Mouse (Mus musculus) embryonic facial prominence, embryonic 14.5 days (tissue): Measurements from ENCODE around the gene Ptbp3. TPM values are rescaled to one million over a fixed set of nuclear protein-coding genes. Genes with fewer than 3 reads are reported as not detected.
A peak's percentile ranks its signal among the peaks of the same experiment; 100 is the strongest.
"Not testable (repeated sequence)": the region's sequence is repeated elsewhere in the genome, so short reads cannot be mapped to it uniquely, and the experiment has no call there.

Experiments
- ATAC-seq: fragments of 200-750 bp; cut with Nextera tagmentation; 2 replicates; pipeline ENCODE4 v1.8.0; 2017; ENCODE audit warnings: low read depth, moderate number of reproducible peaks, moderate TSS enrichment
- DNase-seq: peaks from one replicate; pipeline ENCODE4 v3.0.0-alpha.2; 2015; ENCODE audit warnings: low spot score
- H3K27ac ChIP-seq: fragments of 300-500 bp; sonication (generic); replicated peaks from 2 replicates; pipeline ENCODE4 v1.5.1; 2014; ENCODE audit warnings: low read depth, mild to moderate bottlenecking, low read length, moderate library complexity
- H3K27me3 ChIP-seq: fragments of 300-500 bp; sonication (generic); replicated peaks from 2 replicates; pipeline ENCODE4 v1.6.1; 2014; ENCODE audit warnings: low read length; ENCODE audit not compliant: control insufficient read depth, insufficient read depth
- H3K36me3 ChIP-seq: fragments of 300-500 bp; sonication (generic); 2 replicates; pipeline ENCODE4 v1.6.1; 2014; ENCODE audit warnings: low read length, mixed read lengths; ENCODE audit not compliant: control insufficient read depth, insufficient read depth
- H3K4me1 ChIP-seq: fragments of 300-500 bp; sonication (generic); 2 replicates; pipeline ENCODE4 v1.6.1; 2014; ENCODE audit warnings: antibody characterized with exemption, low read length; ENCODE audit not compliant: control insufficient read depth, insufficient read depth
- H3K4me2 ChIP-seq: fragments of 300-500 bp; sonication (generic); 2 replicates; pipeline ENCODE4 v1.6.1; 2014; ENCODE audit warnings: low read depth, mild to moderate bottlenecking, low read length, moderate library complexity, mixed read lengths
- H3K4me3 ChIP-seq: fragments of 300-500 bp; sonication (generic); 2 replicates; pipeline ENCODE4 v1.5.1; 2014; ENCODE audit warnings: low read depth, mild to moderate bottlenecking, low read length
- H3K9ac ChIP-seq: fragments of 300-500 bp; sonication (generic); 2 replicates; pipeline ENCODE4 v1.6.1; 2014; ENCODE audit warnings: low read depth, mild to moderate bottlenecking, low read length, moderate library complexity, mixed read lengths
- H3K9me3 ChIP-seq: fragments of 300-500 bp; sonication (generic); 2 replicates; pipeline ENCODE4 v1.6.1; 2016; ENCODE audit warnings: low read length; ENCODE audit not compliant: control insufficient read depth
- WGBS: fragments of 180-500 bp; shearing (Covaris S2); extraction: QIAGEN DNeasy Blood & Tissue Kit; methylation state at CpG from one replicate; pipeline ENCODE4 v1.1.7; 2014; 5-methylcytosine and 5-hydroxymethylcytosine counted together
- polyA plus RNA-seq: library from polyadenylated mRNA; unstranded; fragments of >200 nt; fragmentation: Nextera tagmentation; extraction: Ambion mirVana; gene quantifications from 2 replicates; pipeline ENCODE4 v1.2.1, GENCODE M21; 2014

The Ptbp3 gene
- polyA plus RNA-seq, 1 experiment from 2014 or later: 53.0 TPM

DNA sequence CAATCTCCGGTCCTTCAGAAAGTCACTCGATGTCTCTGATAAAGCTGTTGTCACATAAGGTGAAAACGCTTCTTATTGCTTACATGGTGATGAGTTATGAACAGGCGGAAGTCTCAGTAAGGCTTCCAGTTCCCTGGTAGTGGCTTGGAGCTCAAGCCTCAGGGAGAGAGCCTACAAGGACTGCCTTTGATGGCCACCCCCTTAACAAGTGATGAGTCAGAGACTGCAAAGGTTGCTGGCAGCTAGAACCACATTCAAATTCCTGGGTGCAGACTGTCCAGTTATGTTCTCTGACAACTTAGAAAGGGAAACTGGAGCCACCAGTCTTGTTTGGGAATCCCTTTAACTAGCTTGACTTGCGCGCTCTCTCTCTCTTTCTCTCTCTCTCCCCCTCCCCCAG lies 11.0 kb upstream of the Ptbp3 start:
- DNase-seq: no peak
- H3K36me3 ChIP-seq: no peaks in the 10 kb centered on the region
- ATAC-seq: no peak
- H3K4me3 ChIP-seq: no peak overlapping the region
- 91% methylated on average over 6 of the region's 6 CpGs for WGBS
- no peaks in the 10 kb centered on the region for H3K9me3 ChIP-seq
- H3K27me3 ChIP-seq: no peaks in the 10 kb centered on the region
- no peak overlapping the region for H3K9ac ChIP-seq
- H3K4me2 ChIP-seq: no peak overlapping the region
- H3K4me1 ChIP-seq: no peaks in the 10 kb centered on the region
- H3K27ac ChIP-seq: no peak overlapping the region

DNA sequence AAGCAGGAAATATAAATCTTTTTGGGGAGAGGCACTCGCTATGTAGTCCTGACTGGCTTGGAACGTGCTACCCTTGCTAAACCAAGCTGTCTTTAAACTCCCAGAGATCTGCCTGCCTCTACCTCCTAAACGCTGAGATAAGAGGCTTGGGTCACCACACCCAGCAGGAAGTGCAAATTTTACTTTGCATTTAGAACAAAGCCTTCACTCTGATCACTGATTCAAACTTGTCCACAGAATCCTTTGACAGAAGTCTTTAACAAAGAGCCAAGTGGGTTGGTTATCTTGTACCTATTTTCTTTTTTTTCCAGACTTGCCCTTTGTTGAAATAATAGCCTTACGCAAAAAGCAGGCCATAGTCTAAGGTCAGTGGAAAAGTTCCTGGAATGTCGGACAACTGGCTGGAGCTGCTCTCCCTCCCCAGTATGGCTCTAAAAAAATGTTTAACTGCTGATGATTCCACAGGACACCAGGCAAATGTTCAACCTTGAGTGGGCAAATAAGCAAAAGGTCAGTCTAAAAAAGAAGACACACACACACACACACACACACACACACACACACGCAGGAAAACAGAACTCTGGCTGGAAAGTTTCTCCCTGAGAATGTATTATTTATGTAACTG lies 9.0 kb upstream of the Ptbp3 start:
- Histone ChIP-seq H3K36me3 (no peaks in the 10 kb centered on the region), H3K4me3 (no peak overlapping the region), H3K4me1 (no peaks in the 10 kb centered on the region), H3K9me3 (no peaks in the 10 kb centered on the region), H3K4me2 (no peak overlapping the region), H3K27me3 (no peaks in the 10 kb centered on the region), H3K27ac (no peak overlapping the region), H3K9ac (no peak overlapping the region)
- WGBS: 69% methylated on average over 6 of the region's 6 CpGs
- DNase-seq (no peak), ATAC-seq (no peak)

DNA sequence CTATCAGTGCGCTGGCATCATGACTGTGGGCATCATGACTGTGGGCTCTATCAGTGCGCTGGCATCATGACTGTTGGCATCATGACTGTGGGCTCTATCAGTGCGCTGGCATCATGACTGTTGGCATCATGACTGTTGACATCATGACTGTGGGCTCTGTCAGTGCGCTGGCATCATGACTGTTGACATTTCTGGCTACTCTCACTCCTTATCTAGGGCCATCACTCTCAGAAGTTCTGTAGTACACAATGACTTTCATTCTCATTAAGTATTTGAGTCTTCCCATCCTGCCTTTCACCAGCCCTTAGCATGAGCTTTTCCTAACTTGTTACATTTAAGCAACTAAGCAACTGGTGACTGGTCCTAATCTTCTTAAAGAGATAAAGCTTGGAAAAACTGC lies 8.2 kb upstream of the Ptbp3 start:
- not testable (repeated sequence) for H3K4me3 ChIP-seq, ATAC-seq, H3K4me1 ChIP-seq, H3K4me2 ChIP-seq, H3K27ac ChIP-seq, H3K9me3 ChIP-seq, H3K9ac ChIP-seq, H3K27me3 ChIP-seq, H3K36me3 ChIP-seq, DNase-seq
- 92% methylated on average over 4 of the region's 4 CpGs for WGBS

DNA sequence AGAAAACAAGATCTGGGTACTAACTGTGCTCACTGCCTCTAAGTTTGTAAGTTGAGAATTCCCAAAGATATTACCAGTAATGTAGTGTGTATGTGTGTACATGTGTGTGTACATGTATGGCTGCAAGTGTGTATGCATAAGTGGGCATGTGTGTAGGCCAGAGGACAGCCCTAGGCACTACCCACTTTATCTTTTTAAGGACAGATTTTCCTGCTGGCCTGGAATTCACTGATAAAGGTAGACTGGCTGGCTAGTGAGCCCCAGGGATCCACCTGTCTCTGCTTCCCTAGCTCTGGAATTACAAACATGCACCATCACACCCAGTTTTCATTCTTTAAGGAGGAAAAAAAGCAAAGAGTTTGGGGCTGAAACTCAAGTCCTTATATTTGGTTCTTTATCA lies 6.0 kb upstream of the Ptbp3 start:
- Histone ChIP-seq H3K9ac (no peak overlapping the region), H3K27ac (no peak overlapping the region), H3K4me1 (no peaks in the 10 kb centered on the region), H3K36me3 (no peaks in the 10 kb centered on the region), H3K27me3 (no peaks in the 10 kb centered on the region), H3K9me3 (no peaks in the 10 kb centered on the region), H3K4me3 (no peak overlapping the region), H3K4me2 (no peak overlapping the region)
- ATAC-seq: no peak
- no peak for DNase-seq

DNA sequence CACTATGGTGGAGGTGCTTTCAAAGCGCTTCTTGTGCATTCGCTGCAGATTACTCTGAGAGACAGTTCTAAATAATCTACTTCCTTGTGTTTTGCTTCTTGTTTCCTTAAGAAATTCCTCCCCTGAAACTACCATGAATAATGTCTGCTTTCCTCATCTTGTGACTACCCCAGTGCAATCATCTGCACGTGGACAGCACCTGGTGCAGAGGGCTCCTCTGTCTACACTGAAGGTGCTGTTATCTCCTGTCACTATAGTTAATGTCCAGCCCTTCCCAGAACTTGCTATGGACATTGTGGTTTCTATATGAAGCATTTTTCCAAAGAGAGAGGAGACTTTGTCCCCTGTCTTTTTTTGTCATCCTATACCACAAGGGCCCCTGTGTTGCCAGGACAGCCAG lies 4.4 kb upstream of the Ptbp3 start:
- Histone ChIP-seq H3K4me2 (no peak overlapping the region), H3K27ac (no peak overlapping the region)

DNA sequence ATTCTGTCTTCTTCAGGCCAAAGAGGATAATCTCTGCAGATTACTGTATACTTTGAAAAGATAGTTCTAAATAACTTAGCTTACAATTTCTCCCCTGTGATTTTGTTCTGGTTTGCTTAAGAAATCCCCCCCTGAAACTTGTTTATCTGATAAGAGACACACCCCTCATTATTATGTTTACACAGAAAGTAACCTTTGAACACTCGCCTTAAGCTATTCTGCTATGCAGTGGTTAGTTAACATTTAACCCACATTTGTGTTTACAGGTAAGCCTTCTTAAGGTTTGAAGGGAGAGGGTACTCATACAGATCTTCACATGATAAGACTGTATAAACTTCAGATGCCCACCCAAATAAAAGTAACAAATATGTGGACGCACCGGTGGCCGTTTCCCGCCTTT lies 3.7 kb upstream of the Ptbp3 start:
- DNase-seq (no peak), ATAC-seq (no peak)
- no peak overlapping the region for H3K4me3 ChIP-seq
- no peaks in the 10 kb centered on the region for H3K9me3 ChIP-seq
- H3K9ac ChIP-seq: no peak overlapping the region
- H3K4me2 ChIP-seq: no peak overlapping the region
- H3K4me1 ChIP-seq: no peaks in the 10 kb centered on the region
- no peaks in the 10 kb centered on the region for H3K27me3 ChIP-seq
- WGBS: 88% methylated on average over 5 of the region's 5 CpGs
- no peak overlapping the region for H3K27ac ChIP-seq
- H3K36me3 ChIP-seq: no peaks in the 10 kb centered on the region

More for the DNA sequence above, 4.4 kb upstream of the Ptbp3 start:
- no peak overlapping the region for H3K4me3 ChIP-seq
- 65% methylated on average over 3 of the region's 3 CpGs for WGBS
- H3K9me3 ChIP-seq: no peaks in the 10 kb centered on the region
- H3K36me3 ChIP-seq: no peaks in the 10 kb centered on the region
- no peak for DNase-seq
- no peak overlapping the region for H3K9ac ChIP-seq
- no peaks in the 10 kb centered on the region for H3K4me1 ChIP-seq
- H3K27me3 ChIP-seq: no peaks in the 10 kb centered on the region
- ATAC-seq: no peak

DNA sequence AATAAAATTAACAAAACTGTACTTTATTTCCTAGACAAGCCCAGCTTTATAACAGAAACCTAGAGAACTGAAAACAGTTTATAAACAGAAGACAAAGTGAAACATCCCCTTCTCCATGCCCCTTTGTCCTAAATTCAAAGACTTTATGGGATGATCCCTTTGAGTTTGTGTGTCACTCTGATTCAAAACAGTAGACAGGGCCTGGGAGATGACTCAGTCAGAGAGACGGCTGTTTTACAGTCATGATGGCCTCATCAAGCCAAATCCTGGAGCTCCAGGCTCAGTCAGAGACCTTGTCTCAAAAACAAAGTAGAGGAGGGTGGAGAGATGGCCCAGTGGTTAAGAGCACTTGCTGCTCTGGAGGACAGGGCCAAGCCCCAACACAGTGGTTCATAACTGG lies 2.7 kb upstream of the Ptbp3 start:
- peaks cover 9% of the 10 kb centered on the region; the same call in 1 of the 2 replicates for H3K4me1 ChIP-seq
- H3K9me3 ChIP-seq: no peaks in the 10 kb centered on the region
- no peaks in the 10 kb centered on the region for H3K27me3 ChIP-seq
- no peak overlapping the region for H3K27ac ChIP-seq
- no peak overlapping the region for H3K4me2 ChIP-seq
- no peak overlapping the region for H3K4me3 ChIP-seq
- H3K36me3 ChIP-seq: no peaks in the 10 kb centered on the region
- no peak overlapping the region for H3K9ac ChIP-seq
- no peak for DNase-seq
- ATAC-seq: no peak
- 79% methylated on average over 1 of the region's 1 CpGs for WGBS

DNA sequence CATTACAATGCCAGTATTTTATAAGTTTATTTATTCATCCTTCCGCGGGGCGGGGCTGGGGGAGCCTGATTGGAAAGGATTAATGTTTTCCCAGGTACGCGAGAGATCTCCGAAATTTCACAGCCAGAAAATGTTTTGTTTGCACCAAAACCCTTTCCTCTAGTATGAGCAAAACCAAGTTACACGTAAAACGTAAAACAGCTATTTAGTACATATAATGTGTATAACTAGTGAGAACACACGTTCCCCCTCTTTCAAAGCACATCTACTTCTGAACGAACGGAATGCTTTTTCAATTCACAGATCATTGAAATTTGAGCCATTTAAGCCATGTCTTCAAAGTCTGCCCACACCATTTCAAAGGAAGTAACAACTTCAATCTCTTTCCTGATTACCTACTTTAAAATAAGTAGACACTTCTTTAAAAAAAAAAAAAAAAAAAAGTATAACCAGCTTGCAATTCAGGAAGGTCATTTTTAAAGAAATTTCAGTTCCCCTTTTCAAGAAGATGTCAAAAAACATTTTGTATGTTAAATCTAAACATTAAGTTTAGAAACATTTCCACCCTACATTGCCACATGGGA lies 905 bp upstream of the Ptbp3 start:
- no peak for ATAC-seq

DNA sequence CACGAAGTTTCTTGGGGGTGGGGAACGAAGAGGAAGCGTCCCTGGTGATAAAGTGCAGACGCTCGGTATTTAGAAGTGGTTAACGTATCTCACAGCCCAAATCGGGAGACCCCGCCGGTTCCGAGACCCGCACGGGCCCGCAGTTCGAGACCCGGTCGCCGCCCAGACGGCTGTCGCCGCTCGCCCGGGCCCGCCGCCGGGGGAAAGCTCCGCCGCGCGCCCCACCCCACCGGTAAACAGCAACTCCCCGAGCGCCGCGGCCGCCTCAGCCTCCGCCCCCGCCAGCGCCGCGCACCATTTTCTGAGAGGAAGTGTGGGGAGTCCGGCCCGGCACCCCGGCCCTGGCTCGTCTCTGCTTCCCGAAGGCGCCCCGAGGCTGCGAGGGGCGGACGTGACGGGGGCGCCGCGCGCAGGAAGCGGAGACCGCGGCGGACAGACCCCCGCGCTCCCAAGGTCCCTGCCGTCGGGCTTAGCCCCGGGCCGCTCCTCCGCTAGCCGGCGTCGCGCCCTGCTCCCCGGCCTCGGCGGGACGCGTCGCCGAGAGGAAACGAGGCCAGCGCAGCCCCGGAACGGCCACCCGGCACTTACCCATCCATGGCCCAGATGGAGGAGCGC lies 497 bp downstream of the Ptbp3 start:
- Histone ChIP-seq H3K27me3 (no peaks in the 10 kb centered on the region), H3K4me1 (peaks cover 18% of the 10 kb centered on the region), H3K9me3 (no peaks in the 10 kb centered on the region), H3K4me3 (peak overlapping the region; percentile 79), H3K9ac (peak overlapping the region; percentile 88), H3K27ac (peak overlapping the region; percentile 92), H3K36me3 (no peaks in the 10 kb centered on the region), H3K4me2 (peak overlapping the region; percentile 85)
- peak; percentile 77 for ATAC-seq
- under 1% methylated on average over 44 of the region's 83 CpGs for WGBS
- peak; percentile 65 for DNase-seq

More for the DNA sequence above, 905 bp upstream of the Ptbp3 start:
- H3K4me1 ChIP-seq: peaks cover 15% of the 10 kb centered on the region
- H3K9me3 ChIP-seq: no peaks in the 10 kb centered on the region
- H3K27me3 ChIP-seq: no peaks in the 10 kb centered on the region
- no peaks in the 10 kb centered on the region for H3K36me3 ChIP-seq
- H3K9ac ChIP-seq: peak overlapping the region; percentile 88
- 8% methylated on average over 11 of the region's 11 CpGs for WGBS
- peak overlapping the region; percentile 85 for H3K4me2 ChIP-seq
- DNase-seq: no peak
- H3K4me3 ChIP-seq: peak overlapping the region; percentile 79
- peak overlapping the region; percentile 89 for H3K27ac ChIP-seq
